Mouse (Mus musculus): ENCODE measurements at regions not wholly inside any gene's neighbourhood (a gene's known extent, or its start where the extent isn't known, plus 50 kb on each side); places are given as distances from the start of the nearest gene placed in this dataset.

DNA sequence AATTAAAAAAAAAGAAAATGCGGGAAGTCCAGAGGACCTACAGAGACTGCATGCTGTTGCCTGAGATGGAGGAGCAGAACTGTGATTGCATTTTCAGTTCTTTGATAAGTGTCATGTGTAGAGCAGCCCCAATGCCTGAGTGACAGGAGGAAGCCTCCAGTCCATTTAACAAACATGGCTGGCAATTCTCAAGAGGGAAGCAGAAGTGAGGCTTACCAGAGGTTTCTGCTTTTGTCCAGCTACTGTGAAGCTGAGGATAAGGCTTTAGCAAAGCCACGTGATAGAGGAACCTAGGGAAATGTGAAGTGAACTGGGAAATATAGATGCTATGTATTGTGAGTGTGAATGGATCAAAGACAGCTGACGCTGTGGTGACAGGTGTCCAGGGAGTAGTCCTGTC lies 56.6 kb downstream of the Sucnr1 start:
- TF ChIP-seq POLR2A (IDR thresholded peaks at IDR 0.05; ENCODE audit: extremely low read depth, insufficient read depth, low read length) = no peak
- TF ChIP-seq CTCF (IDR thresholded peaks at IDR 0.05; ENCODE audit: extremely low read depth, insufficient read depth, low read length) = no peak

Measured in cortical plate, adult 2 months (tissue).